Mouse (Mus musculus) right cerebral cortex, postnatal 25 days (tissue): ENCODE data around the gene 9130204L05Rik.

Experiments
- DNase-seq: peaks from one replicate; pipeline ENCODE4 v3.0.0; 2022

The 9130204L05Rik gene

DNA sequence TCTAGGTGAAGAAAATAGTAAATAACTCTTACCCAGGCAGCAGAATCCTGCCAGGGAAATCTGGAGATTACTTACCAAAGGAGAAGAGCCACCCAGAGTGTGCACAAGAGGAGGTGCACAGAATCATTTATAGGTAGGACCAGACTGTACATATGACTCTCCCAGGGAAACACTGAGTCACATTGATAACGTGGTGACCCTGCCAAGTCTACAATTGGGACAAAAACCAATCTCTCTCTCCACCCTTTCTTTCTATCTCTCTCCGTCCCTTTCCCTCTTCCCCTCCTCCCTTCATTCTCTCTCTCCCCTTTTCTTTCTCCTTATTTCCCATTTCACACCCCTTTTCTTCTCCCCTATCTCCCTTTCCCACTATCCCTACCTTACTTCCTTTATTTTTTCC is at the start of gene 9130204L05Rik:
9130204L05Rik (minus strand) TSS at position 101 of the 400 bp plus-strand sequence.
- no peak for DNase-seq

DNA sequence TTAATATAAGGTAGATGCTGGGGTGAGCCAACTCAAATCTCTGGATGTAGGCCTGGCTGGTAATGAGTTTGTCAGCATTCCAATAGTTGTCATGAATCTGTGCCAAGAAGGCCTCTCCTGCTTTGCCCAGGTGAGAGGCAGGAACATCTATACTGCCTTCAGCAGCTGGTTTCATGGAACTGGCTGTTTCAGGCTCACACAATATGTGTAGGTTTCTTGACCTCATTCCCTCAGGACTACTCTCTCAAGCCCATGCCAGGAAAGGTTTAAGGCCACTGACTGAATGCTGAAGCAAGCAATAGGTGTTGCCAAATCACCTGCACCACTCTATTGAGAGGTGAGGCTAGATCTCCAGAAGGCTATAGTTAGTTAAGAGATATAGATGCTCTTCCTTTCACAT is 18.1 kb upstream of the 9130204L05Rik start:
- DNase-seq, result no peak

DNA sequence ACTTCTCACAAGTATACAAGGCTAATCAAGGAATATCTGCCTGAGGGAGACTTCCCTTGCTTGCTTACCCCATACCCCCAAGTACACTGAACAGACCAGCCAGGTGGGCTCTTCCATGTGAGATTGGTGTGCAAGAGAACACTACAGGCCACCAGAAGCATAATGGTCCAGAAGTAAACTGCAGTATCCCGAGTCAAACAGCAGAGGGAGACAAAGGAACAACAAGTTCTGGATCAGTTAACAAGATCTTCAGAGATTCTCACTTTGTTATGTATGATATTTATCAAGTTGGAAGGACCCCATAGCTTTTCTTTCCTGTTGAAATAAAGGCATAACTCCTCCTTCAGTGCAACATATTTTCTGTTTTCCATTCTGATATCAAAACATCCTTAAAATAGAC is 31.4 kb downstream of the 9130204L05Rik start:
- DNase-seq, result no peak

DNA sequence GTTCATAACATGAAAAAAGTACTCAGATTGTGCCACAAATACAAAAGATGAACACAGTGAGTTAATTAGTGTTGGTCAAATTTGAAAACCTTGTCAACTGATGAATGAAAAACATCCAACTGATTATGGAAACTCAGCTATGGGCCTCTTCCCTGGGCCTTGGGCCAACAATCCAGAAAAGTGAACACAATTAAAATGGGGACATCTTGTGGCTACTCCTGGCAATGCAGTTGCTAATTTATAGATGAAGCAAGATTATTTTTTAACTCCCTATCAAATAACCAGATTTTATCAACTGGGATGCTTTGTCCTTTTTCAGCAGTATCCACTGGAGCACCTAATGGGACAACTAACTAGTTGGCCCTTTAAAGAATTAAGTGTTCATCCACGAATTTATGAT is 37.9 kb downstream of the 9130204L05Rik start:
- DNase-seq, result no peak
